Mouse (Mus musculus): ENCODE measurements around the gene Trim65. TPM values are rescaled to one million over a fixed set of nuclear protein-coding genes. Genes with fewer than 3 reads are reported as not detected.

The Trim65 gene
- polyA plus RNA-seq, 1 experiment = 22.4 TPM

DNA sequence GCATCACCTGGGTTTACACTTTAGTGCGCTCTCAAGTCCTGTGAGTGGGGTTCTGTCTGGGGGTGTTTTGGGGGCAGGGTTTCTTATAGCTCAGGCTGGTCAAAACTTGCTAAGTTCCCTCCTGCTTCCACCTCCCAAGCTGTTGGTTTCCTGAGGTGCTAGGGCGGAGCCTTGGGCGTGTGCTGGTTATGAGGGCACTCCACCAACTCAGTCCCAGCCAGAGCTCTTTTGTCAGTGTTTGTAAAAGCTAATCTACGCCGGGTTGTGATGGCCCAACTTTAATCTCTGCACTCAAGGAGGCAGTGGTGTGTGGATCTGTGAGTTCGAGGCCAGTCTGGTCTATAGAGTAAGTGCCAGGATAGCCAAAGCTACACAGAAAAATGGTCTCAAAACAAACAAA is 46.8 kb downstream of the Trim65 start:
- Histone ChIP-seq H3K27ac (ENCODE audit: insufficient read depth, low read depth, low read length) (no peak overlapping the region), H3K4me3 (ENCODE audit: insufficient read depth, low read length) (no peak overlapping the region)

DNA sequence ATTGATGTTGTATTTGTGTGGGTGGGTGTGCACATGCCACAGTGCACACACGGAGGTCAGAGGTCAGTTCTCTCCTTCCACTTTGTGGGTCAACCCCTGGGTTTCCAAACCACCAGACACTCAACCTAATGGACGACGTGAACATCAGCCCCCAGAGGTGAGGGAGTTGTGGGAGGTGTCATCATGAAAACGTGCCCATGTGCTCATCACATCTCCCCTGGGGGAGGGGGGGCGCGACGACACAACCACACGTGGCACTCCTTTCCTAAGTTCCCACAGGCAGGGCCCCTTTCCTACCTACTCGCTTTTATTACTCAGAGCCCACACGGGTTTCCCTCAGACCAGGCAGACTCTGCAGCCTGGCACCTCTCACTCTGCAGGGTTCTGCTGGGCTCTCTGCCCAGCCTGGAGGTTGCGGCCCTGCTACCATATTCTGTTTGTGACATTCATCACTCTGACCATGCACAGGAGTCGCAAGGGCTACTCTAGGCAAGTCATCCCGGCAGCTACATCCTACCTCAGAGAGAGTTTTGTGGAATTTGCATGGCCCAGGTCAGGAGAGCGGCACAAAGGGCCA is 47.7 kb downstream of the Trim65 start:
- no peak for TF ChIP-seq POLR2A (IDR thresholded peaks at IDR 0.05; ENCODE audit: borderline replicate concordance, low read depth, low read length)
- TF ChIP-seq CTCF (IDR thresholded peaks at IDR 0.05; ENCODE audit: low read depth, low read length) = no peak
- peaks cover 21% of the 10 kb centered on the region for H3K4me1 ChIP-seq (ENCODE audit: control insufficient read depth, insufficient read depth, low read length)
- H3K4me3 ChIP-seq (ENCODE audit: insufficient read depth, low read length) = no peak overlapping the region
- H3K27ac ChIP-seq (ENCODE audit: insufficient read depth, low read depth, low read length) = no peak overlapping the region

More for the DNA sequence above, 46.8 kb downstream of the Trim65 start:
- peaks cover 26% of the 10 kb centered on the region for H3K4me1 ChIP-seq (ENCODE audit: control insufficient read depth, insufficient read depth, low read length)
- no peak for TF ChIP-seq POLR2A (IDR thresholded peaks at IDR 0.05; ENCODE audit: borderline replicate concordance, low read depth, low read length)
- no peak for TF ChIP-seq CTCF (IDR thresholded peaks at IDR 0.05; ENCODE audit: low read depth, low read length)

DNA sequence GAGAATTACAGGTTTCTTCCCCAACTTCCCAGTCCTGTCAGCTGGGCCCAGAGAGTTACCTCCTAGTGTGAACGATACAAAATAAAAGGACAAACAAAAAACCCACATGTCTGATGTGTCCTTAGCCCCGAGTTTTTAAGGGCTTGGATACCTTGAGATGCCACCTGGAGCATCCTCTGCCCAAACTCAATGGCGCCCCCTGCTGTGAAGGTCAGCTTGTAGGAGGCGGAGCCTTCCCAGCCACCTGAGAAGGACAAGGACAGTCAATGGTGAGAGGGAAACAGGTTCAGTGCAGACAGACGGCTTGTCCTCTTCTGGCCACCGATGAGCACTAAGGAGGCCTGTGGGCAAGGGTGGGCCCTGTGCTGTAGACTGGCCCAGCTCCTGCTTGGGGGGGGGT is 49.8 kb downstream of the Trim65 start:
- peaks cover 17% of the 10 kb centered on the region for H3K4me1 ChIP-seq (ENCODE audit: control insufficient read depth, insufficient read depth, low read length)
- TF ChIP-seq CTCF (IDR thresholded peaks at IDR 0.05; ENCODE audit: low read depth, low read length) (peak; percentile 41; the same call in 1 of the 2 replicates), POLR2A (IDR thresholded peaks at IDR 0.05; ENCODE audit: borderline replicate concordance, low read depth, low read length) (no peak)
- no peak overlapping the region for H3K27ac ChIP-seq (ENCODE audit: insufficient read depth, low read depth, low read length)
- H3K4me3 ChIP-seq (ENCODE audit: insufficient read depth, low read length) = no peak overlapping the region

DNA sequence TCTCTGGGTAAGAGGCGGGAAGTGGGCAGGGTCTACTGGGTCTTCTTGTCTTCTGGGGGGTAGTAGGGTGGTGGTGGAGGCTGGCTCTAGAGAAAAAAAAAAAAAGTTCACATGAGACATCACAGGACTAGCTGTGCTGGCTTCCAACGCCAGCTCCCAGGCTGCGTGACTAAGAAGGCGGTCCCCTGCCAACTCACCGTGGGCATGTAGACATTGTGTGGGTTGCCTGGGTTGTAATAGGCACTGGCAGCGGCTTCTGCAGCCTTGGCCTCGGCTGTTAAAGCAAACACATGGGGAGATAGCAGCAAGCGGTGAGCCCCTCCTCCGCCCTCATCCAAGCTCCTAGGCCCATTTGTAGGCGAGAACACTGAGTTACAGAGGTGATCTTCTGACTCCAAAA is 51.4 kb downstream of the Trim65 start:
- Histone ChIP-seq H3K4me3 (ENCODE audit: insufficient read depth, low read length) (no peak overlapping the region), H3K27ac (ENCODE audit: insufficient read depth, low read depth, low read length) (no peak overlapping the region), H3K4me1 (ENCODE audit: control insufficient read depth, insufficient read depth, low read length) (peaks cover 2% of the 10 kb centered on the region; the same call in 1 of the 2 replicates)
- TF ChIP-seq CTCF (IDR thresholded peaks at IDR 0.05; ENCODE audit: low read depth, low read length) = no peak
- TF ChIP-seq POLR2A (IDR thresholded peaks at IDR 0.05; ENCODE audit: borderline replicate concordance, low read depth, low read length) = no peak

GRCm38 (mm10) chr11:116078676-116079320 is 52.1 kb downstream of the Trim65 start:
- Histone ChIP-seq H3K4me1 (ENCODE audit: control insufficient read depth, insufficient read depth, low read length) (0 out of 2 replicates have a peak, but pooled peaks cover 2% of the 10 kb centered on the region), H3K4me3 (ENCODE audit: insufficient read depth, low read length) (no peak overlapping the region), H3K27ac (ENCODE audit: insufficient read depth, low read depth, low read length) (no peak overlapping the region)
- no peak for TF ChIP-seq POLR2A (IDR thresholded peaks at IDR 0.05; ENCODE audit: borderline replicate concordance, low read depth, low read length)
- TF ChIP-seq CTCF (IDR thresholded peaks at IDR 0.05; ENCODE audit: low read depth, low read length) = no peak

- H3K4me1 ChIP-seq (ENCODE audit: control insufficient read depth, insufficient read depth, low read length) = 0 out of 2 replicates have a peak, but pooled peaks cover 2% of the 10 kb centered on the region
- no peak overlapping the region for H3K4me3 ChIP-seq (ENCODE audit: insufficient read depth, low read length)
- H3K27ac ChIP-seq (ENCODE audit: insufficient read depth, low read depth, low read length) = no peak overlapping the region
- no peak for TF ChIP-seq POLR2A (IDR thresholded peaks at IDR 0.05; ENCODE audit: borderline replicate concordance, low read depth, low read length)
- TF ChIP-seq CTCF (IDR thresholded peaks at IDR 0.05; ENCODE audit: low read depth, low read length) = no peak
Measured at GRCm38 (mm10) chr11:116078221-116078620, 52.7 kb downstream of the Trim65 start.

- 0 out of 2 replicates have a peak, but pooled peaks cover 2% of the 10 kb centered on the region for H3K4me1 ChIP-seq (ENCODE audit: control insufficient read depth, insufficient read depth, low read length)
- no peak within 1 kb of the TSS for H3K27ac ChIP-seq (ENCODE audit: insufficient read depth, low read depth, low read length)
- TF ChIP-seq CTCF (IDR thresholded peaks at IDR 0.05; ENCODE audit: low read depth, low read length) = no peak
- TF ChIP-seq POLR2A (IDR thresholded peaks at IDR 0.05; ENCODE audit: borderline replicate concordance, low read depth, low read length) = no peak
- no peak within 1 kb of the TSS for H3K4me3 ChIP-seq (ENCODE audit: insufficient read depth, low read length)
Measured at GRCm38 (mm10) chr11:116077446-116078204, 53.3 kb downstream of the Trim65 start, which contains the start of gene Unc13d. TSS of gene Unc13d (minus strand) at chr11:116077961.

DNA sequence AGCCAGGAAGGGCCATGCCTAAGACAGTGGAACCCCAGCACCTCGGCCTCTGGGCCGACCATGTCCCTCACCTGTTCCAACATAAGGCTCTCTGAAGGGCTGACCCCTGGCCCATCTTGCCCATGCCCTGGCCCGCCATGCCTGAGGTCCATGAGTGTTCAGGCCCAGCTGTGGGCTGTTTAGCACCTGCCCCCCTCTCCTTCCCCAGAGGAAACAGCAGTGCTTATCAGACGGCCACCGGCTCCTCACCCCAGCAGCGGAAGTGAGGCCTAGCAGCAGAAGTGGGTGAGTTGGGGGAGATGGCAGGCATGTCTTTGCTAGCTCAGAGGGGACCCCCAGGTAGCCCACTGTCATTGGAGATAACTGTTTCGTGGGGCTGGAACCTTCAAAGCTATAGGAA is 54.1 kb downstream of the Trim65 start:
- H3K4me3 ChIP-seq (ENCODE audit: insufficient read depth, low read length) = no peak overlapping the region
- H3K4me1 ChIP-seq (ENCODE audit: control insufficient read depth, insufficient read depth, low read length) = 0 out of 2 replicates have a peak, but pooled peaks cover 3% of the 10 kb centered on the region
- TF ChIP-seq POLR2A (IDR thresholded peaks at IDR 0.05; ENCODE audit: borderline replicate concordance, low read depth, low read length) = no peak
- no peak for TF ChIP-seq CTCF (IDR thresholded peaks at IDR 0.05; ENCODE audit: low read depth, low read length)
- H3K27ac ChIP-seq (ENCODE audit: insufficient read depth, low read depth, low read length) = no peak overlapping the region

GRCm38 (mm10) chr11:116076266-116076540 is 54.7 kb downstream of the Trim65 start:
- Histone ChIP-seq H3K4me1 (ENCODE audit: control insufficient read depth, insufficient read depth, low read length) (0 out of 2 replicates have a peak, but pooled peaks cover 6% of the 10 kb centered on the region), H3K4me3 (ENCODE audit: insufficient read depth, low read length) (no peak overlapping the region)
- TF ChIP-seq CTCF (IDR thresholded peaks at IDR 0.05; ENCODE audit: low read depth, low read length) (no peak), POLR2A (IDR thresholded peaks at IDR 0.05; ENCODE audit: borderline replicate concordance, low read depth, low read length) (no peak)

More at GRCm38 (mm10) chr11:116076266-116076540, 54.7 kb downstream of the Trim65 start:
- H3K27ac ChIP-seq (ENCODE audit: insufficient read depth, low read depth, low read length) = no peak overlapping the region
